Comparison of ENCODE assay signal across 14 mouse cellular contexts in genomic region chr11:114571144-114571869, GRCm38 (mm10).
DNase-seq lines count a peak whose midpoint lies in the region; ATAC-seq lines count a peak whose summit lies in the region.
"Had no signal": no experiment of that assay in that cellular context is flagged by ENCODE, and none has a peak within 500 bp of the region (broad histone marks: within the 10 kb centered on the region; RNA-seq: fewer than 3 reads in every experiment).

No protein-coding gene starts in this region.

- no peak overlapping the region for H3K27ac ChIP-seq in heart, embryonic 11.5 days (ENCODE audit: low read depth, low read length)
- H3K27ac ChIP-seq in lung, embryonic 16.5 days (ENCODE audit: low read length): no peak overlapping the region
- H3K27ac ChIP-seq in intestine, embryonic 15.5 days: no peak overlapping the region
- H3K27ac ChIP-seq: forebrain, embryonic 13.5 days had no signal

- 23% methylated on average over 20 of the region's 20 CpGs for WGBS in heart, embryonic 11.5 days (ENCODE audit: insufficient replicate concordance)
- WGBS in lung, embryonic 16.5 days: 23% methylated on average over 20 of the region's 20 CpGs
- WGBS in intestine, embryonic 15.5 days: 29% methylated on average over 20 of the region's 20 CpGs

- H3K9me3 ChIP-seq in heart, embryonic 11.5 days (replicated peaks; ENCODE audit: control insufficient read depth, low read length): peaks cover 4% of the 10 kb centered on the region; the same call in 1 of the 2 replicates
- 0 out of 2 replicates have a peak, but pooled peaks cover 4% of the 10 kb centered on the region for H3K9me3 ChIP-seq in lung, embryonic 16.5 days (ENCODE audit: control insufficient read depth, low read length)
- H3K9me3 ChIP-seq in intestine, embryonic 15.5 days: no peaks in the 10 kb centered on the region; the same call in 1 of the 2 replicates

- no peak overlapping the region for H3K4me3 ChIP-seq in heart, embryonic 11.5 days (ENCODE audit: low read depth, low read length)
- no peak overlapping the region for H3K4me3 ChIP-seq in lung, embryonic 16.5 days (ENCODE audit: low read length)
- no peak overlapping the region for H3K4me3 ChIP-seq in intestine, embryonic 15.5 days (replicated peaks)
- H3K4me3 ChIP-seq: forebrain, embryonic 13.5 days; myocyte had no signal

- no peak for ATAC-seq in heart, embryonic 11.5 days (replicated peaks; ENCODE audit: insufficient number of reproducible peaks, low FRiP score, low TSS enrichment)
- ATAC-seq in lung, embryonic 16.5 days (ENCODE audit: low read depth): no peak
- no peak for ATAC-seq in intestine, embryonic 15.5 days
- 0 out of 2 replicates have a peak, but pooled peaks have one; percentile 8 for ATAC-seq in neutrophil, adult 5-6 weeks (ENCODE audit: extremely low read depth, insufficient number of reproducible peaks, low FRiP score, poor library complexity, severe bottlenecking)
- ATAC-seq: forebrain, embryonic 13.5 days had no signal

- peaks cover 25% of the 10 kb centered on the region for H3K27me3 ChIP-seq in heart, embryonic 11.5 days (ENCODE audit: control insufficient read depth, insufficient read depth, low read length)
- peaks cover 6% of the 10 kb centered on the region for H3K27me3 ChIP-seq in lung, embryonic 16.5 days (ENCODE audit: control insufficient read depth, insufficient read depth, low read depth, low read length)
- H3K27me3 ChIP-seq in intestine, embryonic 15.5 days (replicated peaks): peaks cover 18% of the 10 kb centered on the region

- no peak overlapping the region for H3K9ac ChIP-seq in heart, embryonic 11.5 days (ENCODE audit: low read depth, low read length)
- no peak overlapping the region for H3K9ac ChIP-seq in lung, embryonic 16.5 days (ENCODE audit: low read length)
- H3K9ac ChIP-seq in intestine, embryonic 15.5 days: no peak overlapping the region
- H3K9ac ChIP-seq: forebrain, embryonic 13.5 days had no signal

- H3K4me1 ChIP-seq in heart, embryonic 11.5 days (ENCODE audit: control insufficient read depth, insufficient read depth, low read length): no peaks in the 10 kb centered on the region
- no peaks in the 10 kb centered on the region for H3K4me1 ChIP-seq in lung, embryonic 16.5 days (replicated peaks; ENCODE audit: control insufficient read depth, insufficient read depth, low read length)
- H3K4me1 ChIP-seq in intestine, embryonic 15.5 days (replicated peaks): 0 out of 2 replicates have a peak, but pooled peaks cover 2% of the 10 kb centered on the region

- no peak for DNase-seq in heart, adult 11 months
- DNase-seq in lung, postnatal 25 days (ENCODE audit: low spot score): no peak
- DNase-seq in gastrocnemius, postnatal 4 days (ENCODE audit: low spot score in 2 of 2): no peak
- DNase-seq in right cerebral cortex, postnatal 10 days (ENCODE audit: low spot score in 2 of 2): no peak
- DNase-seq: cerebellum, postnatal 25 days; kidney, adult 2 months; thymus, postnatal 25 days had no signal

- no peaks in the 10 kb centered on the region for H3K36me3 ChIP-seq in heart, embryonic 11.5 days (ENCODE audit: control insufficient read depth, insufficient read depth, low read length)
- H3K36me3 ChIP-seq in lung, embryonic 16.5 days (ENCODE audit: control insufficient read depth, insufficient read depth, low read length): no peaks in the 10 kb centered on the region
- H3K36me3 ChIP-seq in intestine, embryonic 15.5 days: no peaks in the 10 kb centered on the region
- H3K36me3 ChIP-seq: G1E had no signal

- H3K4me2 ChIP-seq in heart, embryonic 11.5 days: peak overlapping the region; percentile 53
- H3K4me2 ChIP-seq in lung, embryonic 16.5 days (ENCODE audit: low read depth, low read length): peak overlapping the region; percentile 4; the same call in 1 of the 2 replicates
- H3K4me2 ChIP-seq in intestine, embryonic 15.5 days (replicated peaks): peak overlapping the region; percentile 37
- H3K4me2 ChIP-seq: forebrain, embryonic 13.5 days had no signal
